Mouse (Mus musculus) frontal cortex, postnatal 36 days (tissue): ENCODE results near the gene Qsox1.

ENCODE experiments used
- DNase-seq, 2 experiments: peaks; one replicate each; pipeline ENCODE4 v3.0.0; 2022; ENCODE audit warnings: low spot score in 2 of 2

Qsox1 gene

GRCm38 (mm10) chr1:155747911-155748310 is 64.8 kb downstream of the Qsox1 start:
- no peak for DNase-seq

GRCm38 (mm10) chr1:155747011-155747410 is 65.7 kb downstream of the Qsox1 start:
- no peak for DNase-seq

GRCm38 (mm10) chr1:155742411-155743363 is 70.0 kb downstream of the Qsox1 start:
- DNase-seq, result no peak

GRCm38 (mm10) chr1:155741988-155742387 is 70.7 kb downstream of the Qsox1 start:
- no peak for DNase-seq

DNA sequence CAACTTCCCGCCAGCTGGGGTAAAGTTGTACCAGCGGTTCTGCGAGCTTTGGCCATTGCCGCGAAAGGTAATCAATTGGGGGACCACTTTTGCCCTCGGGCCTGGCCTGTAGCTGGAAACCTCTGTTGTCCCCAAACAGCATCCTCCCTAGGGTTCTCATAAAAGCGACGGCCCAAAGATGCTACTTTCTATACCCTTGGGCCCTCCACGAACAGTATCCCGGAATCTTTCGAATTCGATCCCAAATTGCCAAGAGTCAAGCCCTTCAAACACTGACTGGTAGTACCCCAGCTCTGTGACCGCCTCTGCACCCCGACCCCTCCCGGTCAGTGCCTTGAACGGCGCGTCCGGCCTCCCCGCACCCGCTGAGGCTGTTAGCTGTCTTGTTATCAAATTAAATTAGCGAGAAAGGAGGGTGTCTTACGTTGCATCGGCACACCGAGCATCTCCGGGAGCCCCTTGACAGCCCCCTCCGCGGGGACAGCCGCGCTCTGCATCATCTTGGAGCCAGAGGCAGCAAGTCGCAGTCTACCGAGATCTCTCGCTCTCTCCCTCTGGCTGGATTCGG is 71.2 kb downstream of the Qsox1 start:
- no peak for DNase-seq

DNA sequence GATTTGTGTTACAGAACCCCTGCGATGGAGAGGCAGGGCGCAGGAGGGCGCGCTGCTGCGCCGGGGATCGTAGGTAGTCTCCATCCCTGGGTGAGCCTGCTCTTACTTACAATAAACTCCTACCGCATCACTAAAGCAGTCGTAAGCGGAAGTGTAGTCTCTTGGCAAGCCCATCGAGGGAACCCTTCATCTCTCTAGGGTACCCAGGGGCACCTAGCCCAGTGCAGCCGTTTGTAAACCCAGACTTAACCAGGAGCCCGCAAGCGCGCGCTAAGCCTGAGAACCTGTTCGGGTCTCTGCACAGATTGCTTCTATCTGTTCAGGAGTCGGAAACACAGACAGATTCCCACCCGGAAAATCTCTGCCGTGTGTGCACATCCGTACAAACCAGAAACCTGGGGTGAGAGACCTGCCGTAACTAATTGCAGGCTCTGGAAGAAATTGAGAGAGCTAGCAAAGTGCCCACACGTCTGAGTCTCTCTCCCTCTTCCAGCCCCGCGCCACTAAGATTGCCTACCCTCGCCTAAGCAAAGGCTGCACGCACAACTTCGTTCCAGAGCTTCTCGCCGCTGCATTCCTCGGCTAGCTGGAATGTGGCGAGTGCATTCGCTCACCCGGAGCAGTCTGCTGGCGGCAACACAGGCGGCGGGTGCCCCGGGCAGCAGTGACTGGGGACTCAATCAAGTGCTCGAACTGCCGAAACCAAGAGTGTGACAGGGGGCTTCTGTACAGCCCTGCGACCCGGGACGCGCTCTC is 71.9 kb downstream of the Qsox1 start:
- peak; percentile 33 to 39 for DNase-seq

DNA sequence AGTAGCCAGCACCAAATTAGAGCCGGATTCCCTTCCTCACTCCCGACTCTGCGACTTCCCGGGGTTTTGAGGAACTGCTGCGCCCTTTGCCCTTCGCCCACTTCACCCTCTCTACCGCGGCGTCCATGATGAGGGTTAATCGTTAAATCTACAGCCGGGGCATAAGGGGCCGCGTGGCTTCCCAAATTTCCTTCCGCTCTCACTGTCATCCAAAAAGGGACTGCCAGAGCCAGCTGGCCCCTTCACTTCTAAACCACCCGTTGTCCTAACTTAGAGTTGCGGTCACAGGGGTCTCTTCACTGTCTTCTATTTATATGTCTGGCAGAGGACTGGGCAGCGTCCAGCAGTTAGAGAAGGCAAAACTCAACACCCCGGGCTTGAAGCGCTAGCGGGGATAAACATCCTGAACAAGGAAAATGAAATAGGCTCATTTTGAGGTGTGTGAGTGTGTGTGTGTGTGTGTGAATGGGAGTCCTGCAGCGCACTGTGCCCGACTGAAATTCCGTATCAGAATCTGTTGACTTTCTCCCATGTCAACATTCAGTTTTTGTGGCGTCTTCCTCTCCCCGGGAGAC is 74.8 kb downstream of the Qsox1 start:
- no peak for DNase-seq

DNA sequence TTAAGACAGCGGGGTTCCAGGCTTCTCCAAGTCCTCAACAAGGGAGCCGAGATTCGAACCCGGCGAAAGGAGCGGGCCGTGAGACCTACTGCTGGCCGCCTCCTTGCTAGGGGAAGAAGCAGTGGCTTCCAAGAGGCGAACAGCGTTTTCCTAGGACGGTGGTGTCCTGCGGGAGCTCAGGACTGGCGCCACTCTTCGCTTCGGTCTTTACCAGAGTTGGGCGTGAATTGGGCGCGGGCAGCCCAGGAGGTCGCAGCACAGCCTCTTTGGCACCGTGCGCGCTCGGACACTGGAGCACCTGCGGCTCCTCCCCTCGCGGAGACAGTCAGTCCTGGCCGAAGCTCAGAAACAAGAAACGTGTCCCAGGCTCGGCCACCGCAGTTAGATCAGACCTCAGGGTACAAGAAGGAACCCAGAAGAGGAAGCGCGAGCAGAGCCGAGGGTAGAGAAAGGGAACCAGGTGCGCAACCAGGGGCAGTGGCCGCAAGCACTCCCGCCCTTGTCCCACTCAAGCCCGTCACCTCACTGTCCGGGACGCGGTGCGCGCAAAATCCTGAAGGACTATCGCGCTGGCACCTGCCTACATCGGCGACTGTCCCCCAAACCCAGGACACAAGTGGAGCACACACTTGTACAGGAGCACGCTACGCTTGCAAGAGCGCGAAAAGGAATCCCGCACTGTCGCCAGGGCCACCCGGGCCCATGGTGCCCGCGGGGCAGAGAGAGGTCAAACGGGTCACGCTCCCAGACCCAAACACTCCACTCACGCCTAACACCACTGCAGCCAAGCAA is 75.5 kb downstream of the Qsox1 start:
- DNase-seq, result no peak

GRCm38 (mm10) chr1:155736096-155736825 is 76.4 kb downstream of the Qsox1 start:
- no peak for DNase-seq

DNA sequence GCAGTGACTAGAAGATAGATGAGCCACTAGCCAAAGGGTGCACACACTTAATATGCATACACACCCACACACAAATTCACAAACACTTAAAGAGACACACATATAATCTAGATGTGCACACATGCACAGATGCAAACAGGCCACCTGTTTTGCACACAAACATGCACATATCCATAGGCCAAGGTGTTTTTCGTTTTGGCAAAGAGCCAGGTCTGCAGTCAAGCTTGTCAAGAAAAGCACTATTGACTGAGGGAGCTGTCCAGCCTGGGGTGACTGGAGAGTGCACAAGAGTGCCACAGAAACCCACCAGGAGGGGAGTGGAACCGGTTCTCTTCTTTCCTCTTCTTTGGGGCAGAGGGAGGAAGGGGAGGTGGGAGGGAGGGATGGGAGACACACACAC is 81.5 kb downstream of the Qsox1 start:
- no peak for DNase-seq

DNA sequence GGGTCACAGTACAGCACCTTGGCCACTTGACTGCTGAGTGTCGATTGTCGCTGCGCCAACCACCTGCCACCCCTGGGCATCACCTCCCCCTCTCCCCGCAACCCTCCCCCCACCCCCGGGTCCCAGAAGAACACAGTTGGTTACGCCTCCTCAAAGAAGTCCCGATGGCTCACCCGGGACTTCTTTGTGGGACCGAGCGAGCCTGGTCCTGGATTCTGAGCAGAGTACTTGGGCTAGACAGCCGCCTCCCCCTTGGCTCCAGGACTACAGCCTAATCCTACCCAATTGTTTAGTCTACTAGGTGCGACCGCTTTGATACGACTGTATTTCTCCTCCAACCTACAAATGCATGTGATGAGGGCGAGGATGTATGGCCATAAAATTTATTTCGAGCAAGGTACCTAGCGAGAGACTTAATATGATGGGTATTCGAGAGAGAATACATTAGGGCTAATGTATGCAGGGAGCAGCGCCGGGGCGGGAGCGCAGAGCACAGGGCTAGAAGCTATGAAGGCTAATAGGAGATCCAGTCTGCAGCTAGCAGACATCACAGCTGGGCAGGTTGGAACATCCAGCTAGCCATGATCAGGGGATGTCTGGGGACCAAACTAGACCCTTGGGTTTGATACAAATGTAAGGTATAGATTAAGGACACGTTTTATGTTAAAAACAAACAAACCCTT is 83.4 kb downstream of the Qsox1 start:
- DNase-seq, result no peak

DNA sequence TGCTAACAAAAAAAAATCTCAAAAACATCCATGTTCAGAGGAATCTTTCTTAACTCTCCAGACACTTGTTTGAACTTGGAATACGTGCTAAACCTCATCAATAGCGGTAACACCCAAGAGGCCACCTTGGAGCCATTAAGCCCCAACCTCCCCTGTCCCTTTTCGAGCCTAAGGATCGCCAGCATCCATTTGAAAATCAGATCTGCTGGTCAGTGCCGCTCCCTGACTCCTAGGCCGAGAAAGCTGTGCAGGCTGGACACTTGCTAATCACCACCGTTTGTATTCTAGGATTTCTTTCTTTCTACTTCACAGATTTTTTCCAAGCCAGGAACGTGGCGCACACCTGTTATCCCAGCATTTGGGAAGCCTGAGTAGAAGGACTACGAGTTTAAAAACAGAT is 84.9 kb downstream of the Qsox1 start:
- DNase-seq, result no peak
